Comparison of ENCODE assay signal across 9 mouse cellular contexts in genomic region chr17:92210730-92211129, GRCm38 (mm10).
DNase-seq lines count a peak whose midpoint lies in the region; ATAC-seq lines count a peak whose summit lies in the region.
"Had no signal": no experiment of that assay in that cellular context is flagged by ENCODE, and none has a peak within 500 bp of the region (broad histone marks: within the 10 kb centered on the region; RNA-seq: fewer than 3 reads in every experiment).

No protein-coding gene starts in this region.

- no peaks in the 10 kb centered on the region for H3K27me3 ChIP-seq in embryonic facial prominence, embryonic 11.5 days (ENCODE audit: control insufficient read depth, insufficient read depth, low read length)
- no peaks in the 10 kb centered on the region for H3K27me3 ChIP-seq in liver, embryonic 12.5 days (replicated peaks)

- no peak overlapping the region for H3K4me3 ChIP-seq in embryonic facial prominence, embryonic 11.5 days (ENCODE audit: low read depth, low read length)
- no peak overlapping the region for H3K4me3 ChIP-seq in liver, embryonic 12.5 days

- H3K36me3 ChIP-seq in embryonic facial prominence, embryonic 11.5 days (replicated peaks; ENCODE audit: control insufficient read depth, insufficient read depth, low read depth, low read length) = no peaks in the 10 kb centered on the region
- H3K36me3 ChIP-seq in liver, embryonic 12.5 days = no peaks in the 10 kb centered on the region

- no peaks in the 10 kb centered on the region for H3K9me3 ChIP-seq in embryonic facial prominence, embryonic 11.5 days (replicated peaks; ENCODE audit: control insufficient read depth, low read length)
- no peaks in the 10 kb centered on the region for H3K9me3 ChIP-seq in liver, embryonic 12.5 days (replicated peaks)

- H3K27ac ChIP-seq in embryonic facial prominence, embryonic 11.5 days (replicated peaks; ENCODE audit: low read depth, low read length) = no peak overlapping the region
- H3K27ac ChIP-seq in liver, embryonic 12.5 days = no peak overlapping the region

- no peak overlapping the region for H3K4me2 ChIP-seq in embryonic facial prominence, embryonic 11.5 days (ENCODE audit: low read depth, low read length)
- H3K4me2 ChIP-seq in liver, embryonic 12.5 days = no peak overlapping the region

- ATAC-seq in embryonic facial prominence, embryonic 11.5 days (replicated peaks; ENCODE audit: insufficient number of reproducible peaks, low FRiP score, low TSS enrichment, low read depth) = peak; percentile 52; the same call in 1 of the 2 replicates
- ATAC-seq in liver, embryonic 12.5 days = no peak

- no peaks in the 10 kb centered on the region for H3K4me1 ChIP-seq in embryonic facial prominence, embryonic 11.5 days (ENCODE audit: control insufficient read depth, insufficient read depth, low read length)
- H3K4me1 ChIP-seq in liver, embryonic 12.5 days = no peaks in the 10 kb centered on the region

- DNase-seq in adrenal gland, adult (ENCODE audit: inconsistent age in 2 of 2, low spot score in 1 of 2) = peak; percentile 5 to 49
- no peak for DNase-seq in adrenal gland, adult 18-20 months (ENCODE audit: low spot score in 2 of 2)
- DNase-seq in layer of hippocampus, postnatal 10 days (ENCODE audit: low spot score in 2 of 2) = peak; percentile 9 to 13
- no peak for DNase-seq in layer of hippocampus, adult 9-11 months
- DNase-seq in embryonic facial prominence, embryonic 11.5 days (ENCODE audit: low spot score) = peak; percentile 47
- peak; percentile 48 for DNase-seq in mesoderm, embryonic 11.5 days (ENCODE audit: low read depth, low spot score)
- no peak for DNase-seq in right cerebral cortex, postnatal 36 days (ENCODE audit: low spot score in 2 of 2)
- DNase-seq: thymus, postnatal 14 days had no signal

- no peak overlapping the region for H3K9ac ChIP-seq in embryonic facial prominence, embryonic 11.5 days (replicated peaks; ENCODE audit: low read length)
- H3K9ac ChIP-seq in liver, embryonic 12.5 days = no peak overlapping the region

Comparison
In these comparisons a context has a peak if more than half of its experiments do, and no peak if none do; other contexts are left out.
1. DNase-seq: peak in adrenal gland, adult (2 of 2), layer of hippocampus, postnatal 10 days (2 of 2), embryonic facial prominence, embryonic 11.5 days (single experiment) and mesoderm, embryonic 11.5 days (single experiment); none in adrenal gland, adult 18-20 months (0 of 2), layer of hippocampus, adult 9-11 months (single experiment) and right cerebral cortex, postnatal 36 days (0 of 2).